Mouse (Mus musculus): Measurements from ENCODE around the gene Heatr1. TPM values are rescaled to one million over a fixed set of nuclear protein-coding genes. Genes with fewer than 3 reads are reported as not detected.

Gene Heatr1
- total RNA-seq, 2 experiments from 2014 or later = 28.3 to 35.5 TPM

DNA sequence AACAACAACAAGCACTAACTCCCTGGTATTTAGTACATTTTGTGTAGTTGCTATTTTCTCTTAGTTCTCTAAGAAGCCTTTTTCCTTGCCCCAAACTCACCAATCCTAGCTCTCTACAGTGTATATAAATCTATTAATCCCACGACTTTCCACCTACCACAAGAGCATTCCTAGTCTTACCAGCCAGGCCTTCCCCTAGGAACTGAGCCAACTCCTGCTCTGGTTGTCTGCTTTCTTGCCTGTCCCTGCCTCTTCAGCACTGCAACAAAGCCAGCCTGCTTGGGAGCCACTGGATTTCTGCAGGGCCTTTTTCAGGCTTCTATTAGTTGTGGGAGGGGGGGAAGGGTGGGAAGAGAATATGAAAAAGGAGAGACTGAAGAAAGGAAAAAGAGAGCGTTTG, 90.4 kb downstream of the Heatr1 start:
- no peak for DNase-seq (ENCODE audit: extremely low spot score in 1 of 2, low spot score in 2 of 2)
- no peak overlapping the region for H3K27ac ChIP-seq
- TF ChIP-seq CTCF (IDR thresholded peaks at IDR 0.05) = no peak
- no peak overlapping the region for H3K4me3 ChIP-seq
- intact Hi-C loops (cut with DNase I) = no loop called here

DNA sequence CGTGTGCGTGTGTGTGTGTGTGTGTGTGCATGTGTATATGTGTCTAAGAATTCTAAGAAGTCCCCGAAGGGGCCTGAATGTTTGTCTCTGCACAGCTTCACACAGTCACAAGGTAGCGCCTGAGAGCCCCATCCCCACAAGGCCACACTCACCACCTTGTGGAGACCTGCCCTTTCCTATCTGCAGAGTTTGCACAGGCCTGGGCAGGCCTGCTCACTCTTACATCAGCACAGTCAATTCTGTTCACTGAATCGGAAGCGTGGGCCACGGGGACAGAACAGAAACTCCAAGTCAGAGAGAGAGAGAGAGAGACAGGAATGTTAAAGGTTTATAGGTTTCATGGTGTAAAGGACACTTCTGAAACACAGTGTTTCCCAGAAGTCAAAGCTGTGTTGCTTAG, 90.8 kb downstream of the Heatr1 start:
- no peak overlapping the region for H3K4me3 ChIP-seq

More for the DNA sequence above, 90.8 kb downstream of the Heatr1 start:
- no peak overlapping the region for H3K27ac ChIP-seq
- no peak for DNase-seq (ENCODE audit: extremely low spot score in 1 of 2, low spot score in 2 of 2)
- no peak for TF ChIP-seq CTCF (IDR thresholded peaks at IDR 0.05)
- intact Hi-C loops (cut with DNase I) = no loop called here

Other genes with a start within 250 kb of the Heatr1 start
- gene Mtr, start 136.9 kb upstream of the Heatr1 start, total RNA-seq (2021) = 10 to 100 TPM; 17.4 to 19.0 TPM
- 10 to 100 TPM; 11.7 to 15.5 TPM for gene Actn2, start 54.3 kb upstream of the Heatr1 start, total RNA-seq (2021)
- 10 to 100 TPM; 32.7 to 37.0 TPM for gene Lgals8, start 69.9 kb downstream of the Heatr1 start, total RNA-seq (2021)
- under 1 TPM; 0.16 TPM for gene Edaradd, start 125.4 kb downstream of the Heatr1 start, total RNA-seq (2021)
- gene Ero1lb, start 170.8 kb downstream of the Heatr1 start, total RNA-seq (2021) = 10 to 100 TPM; 14.5 to 15.2 TPM